Mouse (Mus musculus): ENCODE data around the gene Ccdc12.
"Not testable (repeated sequence)": the region's sequence is repeated elsewhere in the genome, so short reads cannot be mapped to it uniquely, and the experiment has no call there.

Ccdc12 gene

GRCm38 (mm10) chr9:110673107-110673752, 16.9 kb downstream of the Ccdc12 start:
- DNase-seq (ENCODE audit: low read depth, low spot score): no peak

- DNase-seq (ENCODE audit: low read depth, low spot score): no peak
Observed at GRCm38 (mm10) chr9:110676492-110676911, 20.2 kb downstream of the Ccdc12 start.

GRCm38 (mm10) chr9:110678886-110679285, 22.6 kb downstream of the Ccdc12 start:
- DNase-seq (ENCODE audit: low read depth, low spot score): no peak

- DNase-seq (ENCODE audit: low read depth, low spot score): no peak
Observed at GRCm38 (mm10) chr9:110680736-110681507, 24.6 kb downstream of the Ccdc12 start.

- DNase-seq (ENCODE audit: low read depth, low spot score): no peak
Observed at GRCm38 (mm10) chr9:110681817-110682216, 25.5 kb downstream of the Ccdc12 start.

GRCm38 (mm10) chr9:110682255-110682654, 26.0 kb downstream of the Ccdc12 start:
- DNase-seq (ENCODE audit: low read depth, low spot score): no peak

- DNase-seq (ENCODE audit: low read depth, low spot score): not testable (repeated sequence)
Observed at GRCm38 (mm10) chr9:110682697-110683096, 26.4 kb downstream of the Ccdc12 start.

- no peak for DNase-seq (ENCODE audit: low read depth, low spot score)
Observed at GRCm38 (mm10) chr9:110683574-110684099, 27.3 kb downstream of the Ccdc12 start.

GRCm38 (mm10) chr9:110684100-110684831, 28.0 kb downstream of the Ccdc12 start:
- DNase-seq (ENCODE audit: low read depth, low spot score): peak; percentile 8

- no peak for DNase-seq (ENCODE audit: low read depth, low spot score)
Observed at GRCm38 (mm10) chr9:110685187-110685586, 28.9 kb downstream of the Ccdc12 start.

GRCm38 (mm10) chr9:110685591-110685990, 29.3 kb downstream of the Ccdc12 start:
- no peak for DNase-seq (ENCODE audit: low read depth, low spot score)

GRCm38 (mm10) chr9:110686472-110686871, 30.2 kb downstream of the Ccdc12 start:
- DNase-seq (ENCODE audit: low read depth, low spot score): no peak

GRCm38 (mm10) chr9:110687061-110687460, 30.8 kb downstream of the Ccdc12 start:
- no peak for DNase-seq (ENCODE audit: low read depth, low spot score)

- no peak for DNase-seq (ENCODE audit: low read depth, low spot score)
Observed at GRCm38 (mm10) chr9:110687846-110688245, 31.5 kb downstream of the Ccdc12 start.

- DNase-seq (ENCODE audit: low read depth, low spot score): no peak
Observed at GRCm38 (mm10) chr9:110689261-110689779, 33.0 kb downstream of the Ccdc12 start.

GRCm38 (mm10) chr9:110695165-110695755, 39.0 kb downstream of the Ccdc12 start:
- no peak for DNase-seq (ENCODE audit: low read depth, low spot score)

- no peak for DNase-seq (ENCODE audit: low read depth, low spot score)
Observed at GRCm38 (mm10) chr9:110696427-110696826, 40.1 kb downstream of the Ccdc12 start.

- no peak for DNase-seq (ENCODE audit: low read depth, low spot score)
Observed at GRCm38 (mm10) chr9:110697465-110697864, 41.2 kb downstream of the Ccdc12 start.

- DNase-seq (ENCODE audit: low read depth, low spot score): no peak
Observed at GRCm38 (mm10) chr9:110699574-110699973, 43.3 kb downstream of the Ccdc12 start.

- no peak for DNase-seq (ENCODE audit: low read depth, low spot score)
Observed at GRCm38 (mm10) chr9:110701114-110702032, 45.1 kb downstream of the Ccdc12 start.

Data from brain, embryonic 18.5 days (tissue).